In the genomic region with DNA sequence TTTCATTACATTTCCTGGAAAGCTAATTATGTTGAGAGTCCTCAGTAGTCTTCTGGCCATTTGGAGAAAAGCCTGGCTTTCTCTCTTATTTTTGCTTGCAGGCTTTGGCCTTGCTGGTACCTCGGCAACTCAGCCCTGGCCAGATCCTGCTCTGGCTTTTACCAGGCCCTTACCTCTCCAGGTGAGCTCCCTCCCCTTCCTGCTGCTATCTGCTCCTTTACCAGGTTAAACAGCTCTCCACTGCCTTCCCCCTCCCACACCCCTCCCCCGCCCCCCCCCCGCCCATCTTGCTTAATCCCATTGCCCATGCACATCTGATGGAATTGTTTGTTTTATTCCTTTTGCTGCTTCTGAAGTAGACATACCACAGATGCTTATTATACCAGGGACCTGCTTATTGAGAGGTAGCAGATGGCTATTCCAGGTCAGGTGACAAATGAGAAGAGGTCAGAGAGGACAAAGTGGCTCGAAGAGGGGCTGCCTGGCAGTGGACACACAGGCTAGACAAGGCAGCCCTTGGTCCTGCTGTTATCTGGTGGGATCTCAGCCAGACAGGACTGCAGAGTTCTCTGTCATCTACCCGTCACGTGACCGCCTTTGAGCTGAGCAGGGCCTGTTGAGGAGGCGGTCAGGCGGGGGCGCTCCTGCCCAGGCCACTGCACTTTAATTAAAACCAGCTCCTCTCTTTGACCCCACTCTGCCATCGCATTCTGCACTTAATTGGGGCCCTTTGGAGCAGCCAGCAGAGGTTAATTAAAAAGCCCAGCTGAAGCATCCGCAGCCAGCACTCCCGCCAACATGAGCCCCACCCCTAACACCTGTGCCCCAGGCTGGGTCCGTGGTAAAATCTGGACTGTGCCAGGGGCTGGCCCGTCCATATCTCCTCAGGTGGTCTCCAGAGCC, we compare ENCODE assay signal across 8 mouse cellular contexts. TPM values are rescaled to one million over a fixed set of nuclear protein-coding genes. Genes with fewer than 3 reads are reported as not detected.
A peak's percentile ranks its signal among the peaks of the same experiment; 100 is the strongest.
DNase-seq lines count a peak whose midpoint lies in the region; ATAC-seq and TF ChIP-seq lines count a peak whose summit lies in the region.

No protein-coding gene starts in this region.

- TF ChIP-seq EP300 in CH12.LX (IDR thresholded peaks at IDR 0.05; ENCODE audit: low read length), result no peak

- peak; percentile 76 for TF ChIP-seq RAD21 in CH12.LX (IDR thresholded peaks at IDR 0.05; ENCODE audit: low read depth, low read length)

- H3K9ac ChIP-seq in CH12.LX (ENCODE audit: insufficient read depth, low read depth), result no peak overlapping the region
- no peak overlapping the region for H3K9ac ChIP-seq in lung, embryonic 14.5 days

- no peaks in the 10 kb centered on the region for H3K9me3 ChIP-seq in CH12.LX (replicated peaks; ENCODE audit: low read length)
- no peaks in the 10 kb centered on the region for H3K9me3 ChIP-seq in forebrain, embryonic 10.5 days
- H3K9me3 ChIP-seq in lung, embryonic 14.5 days (ENCODE audit: low read depth, low read length), result no peaks in the 10 kb centered on the region

- dilution Hi-C loops in CH12.LX (cut with MboI; ENCODE audit: extremely low pct_ligation_motif_present, extremely low pct_unique_long_range_greater_than_20kb, low sequenced_read_pairs), result no loop called here

- H3K36me3 ChIP-seq in CH12.LX (replicated peaks in 1 of 2; ENCODE audit: control insufficient read depth in 1 of 2, insufficient read depth in 1 of 2, low read length in 1 of 2), result no peaks in the 10 kb centered on the region
- H3K36me3 ChIP-seq in forebrain, embryonic 10.5 days (replicated peaks), result no peaks in the 10 kb centered on the region
- no peaks in the 10 kb centered on the region for H3K36me3 ChIP-seq in lung, embryonic 14.5 days (ENCODE audit: insufficient read depth)

- H3K4me2 ChIP-seq in CH12.LX (ENCODE audit: insufficient read depth, low read depth, poor library complexity, severe bottlenecking), result 0 out of 2 replicates have a peak overlapping the region, but pooled peaks have one; percentile 0
- H3K4me2 ChIP-seq in lung, embryonic 14.5 days, result no peak overlapping the region

- intact Hi-C loops in heart, postnatal 36 days (cut with DNase I), result loop anchor here (2.0 to 5.0 kb wide), 2 partner anchors 60 to 244 kb away; no protein-coding TSS in a partner anchor

- 7% methylated on average over 15 of the region's 15 CpGs for WGBS in forebrain, embryonic 10.5 days
- WGBS in lung, embryonic 14.5 days, result 4% methylated on average over 14 of the region's 15 CpGs

- no peak overlapping the region for H3K4me3 ChIP-seq in CH12.LX (replicated peaks in 1 of 3; ENCODE audit: low read depth in 2 of 3, low read length in 2 of 3, poor library complexity in 1 of 3)
- H3K4me3 ChIP-seq in bone marrow macrophage, adult 2 months (ENCODE audit: insufficient read depth, low read length), result no peak overlapping the region
- peak overlapping the region; percentile 16 for H3K4me3 ChIP-seq in forebrain, embryonic 10.5 days
- no peak overlapping the region for H3K4me3 ChIP-seq in lung, embryonic 14.5 days (ENCODE audit: low read depth, low read length)

- peak; percentile 70 for ATAC-seq in lung, embryonic 14.5 days (ENCODE audit: insufficient read depth)

- H3K27me3 ChIP-seq in CH12.LX (replicated peaks), result peaks cover 69% of the 10 kb centered on the region
- H3K27me3 ChIP-seq in forebrain, embryonic 10.5 days (ENCODE audit: poor library complexity, severe bottlenecking), result peaks cover 71% of the 10 kb centered on the region
- H3K27me3 ChIP-seq in lung, embryonic 14.5 days (ENCODE audit: insufficient read depth, low read length), result no peaks in the 10 kb centered on the region

- in situ Hi-C loops in CH12.LX (cut with MboI; ENCODE audit: low pct_ligation_motif_present, low pct_unique_long_range_greater_than_20kb, low sequenced_read_pairs), result no loop called here

- DNase-seq in CH12.LX (ENCODE audit: extremely low read depth), result peak; percentile 39
- peak; percentile 77 for DNase-seq in forebrain, embryonic 10.5 days (ENCODE audit: extremely low spot score, low spot score)
- peak; percentile 43 to 61 for DNase-seq in heart, postnatal 36 days
- DNase-seq in kidney, postnatal 4 days, result peak; percentile 83 to 90
- DNase-seq in lung, embryonic 14.5 days, result peak; percentile 61
- peak; percentile 33 for DNase-seq in ovary, postnatal 14 days (ENCODE audit: low spot score)
- DNase-seq in urinary bladder, postnatal 4 days (ENCODE audit: low spot score in 2 of 2), result peak; percentile 47 to 71

- no peak overlapping the region for H3K27ac ChIP-seq in CH12.LX (ENCODE audit: insufficient read depth, low read depth)
- no peak overlapping the region for H3K27ac ChIP-seq in bone marrow macrophage, adult 2 months (ENCODE audit: insufficient read depth, low read depth, low read length)
- peak overlapping the region; percentile 63 for H3K27ac ChIP-seq in forebrain, embryonic 10.5 days
- no peak overlapping the region for H3K27ac ChIP-seq in lung, embryonic 14.5 days (ENCODE audit: low read depth)

- peak in 1 of 2 experiments; percentile 87; a peak in 2 of 4 replicates for TF ChIP-seq CTCF in CH12.LX (conservative IDR thresholded peaks at IDR 0.05 in 1 of 2, IDR thresholded peaks at IDR 0.05 in 1 of 2; ENCODE audit: low read depth in 2 of 2, low read length in 2 of 2)
- peak; percentile 54 for TF ChIP-seq CTCF in bone marrow macrophage, adult 2 months (IDR thresholded peaks at IDR 0.05; ENCODE audit: low read depth, low read length)
- TF ChIP-seq CTCF in lung, embryonic 14.5 days (IDR thresholded peaks at IDR 0.05; ENCODE audit: low read depth), result peak; percentile 64

- peaks cover 0 to 12% of the 10 kb centered on the region in 2 experiments; a peak in 2 of 4 replicates for H3K4me1 ChIP-seq in CH12.LX (ENCODE audit: control insufficient read depth in 1 of 2, insufficient read depth in 2 of 2)
- H3K4me1 ChIP-seq in bone marrow macrophage, adult 2 months (ENCODE audit: control insufficient read depth, insufficient read depth, low read length), result no peaks in the 10 kb centered on the region
- H3K4me1 ChIP-seq in forebrain, embryonic 10.5 days, result peaks cover 26% of the 10 kb centered on the region
- H3K4me1 ChIP-seq in lung, embryonic 14.5 days (ENCODE audit: insufficient read depth), result peaks cover 3% of the 10 kb centered on the region; the same call in 1 of the 2 replicates

- no peak for TF ChIP-seq POLR2A in CH12.LX (IDR thresholded peaks at IDR 0.05; ENCODE audit: low read depth, low read length)
- no peak for TF ChIP-seq POLR2A in bone marrow macrophage, adult 2 months (IDR thresholded peaks at IDR 0.05; ENCODE audit: borderline replicate concordance, low read depth, low read length)

- H3K79me2 ChIP-seq in CH12.LX (replicated peaks; ENCODE audit: control insufficient read depth, extremely low read depth, insufficient read depth, poor library complexity, severe bottlenecking), result no peaks in the 10 kb centered on the region

TF ChIP-seq in CH12.LX, 34 proteins besides CTCF, POLR2A, EP300 and RAD21 (continues in another document):
- TF ChIP-seq JUND (conservative IDR thresholded peaks at IDR 0.05; ENCODE audit: low read depth, low read length), result no peak
- TF ChIP-seq JUN (IDR thresholded peaks at IDR 0.05; ENCODE audit: insufficient read depth, low read depth, low read length), result no peak
- no peak for TF ChIP-seq MAZ (IDR thresholded peaks at IDR 0.05; ENCODE audit: low read depth, low read length)

RNA-seq across cellular contexts. Expression of a gene that starts 10.7 kb away (rescaled TPM):
- 509 and 590 TPM in 2 replicates for total RNA-seq in CH12.LX (2012; rRNA removed)
- 475 and 498 TPM in 2 replicates for total RNA-seq in CH12.LX (2014; rRNA removed)
- 680 and 733 TPM in 2 replicates for polyA plus RNA-seq in CH12.LX (2012; ENCODE audit: insufficient read length, low read depth)
- 295 and 301 TPM in 2 replicates for polyA plus RNA-seq in bone marrow macrophage, adult 2 months (2012; ENCODE audit: insufficient read depth, insufficient read length, missing spikeins)
- polyA plus RNA-seq in forebrain, embryonic 10.5 days (2016; fragmentation: Nextera tagmentation; extraction: Ambion mirVana), result 613 and 629 TPM in 2 replicates
- 100 to 1,000 TPM; 257 TPM for total RNA-seq in heart, postnatal 36 days (2021)
- polyA plus RNA-seq in lung, embryonic 14.5 days (2014; fragmentation: Nextera tagmentation; extraction: Ambion mirVana), result 687 and 693 TPM in 2 replicates

RNA-seq across cellular contexts. Expression of a gene that starts 30.7 kb away (rescaled TPM):
- total RNA-seq in CH12.LX (2012; rRNA removed) (15.3 and 18.2 TPM in 2 replicates), CH12.LX (2014; rRNA removed) (7.9 and 8.6 TPM in 2 replicates)
- polyA plus RNA-seq in CH12.LX (2012; ENCODE audit: insufficient read length, low read depth), result 44.1 and 50.2 TPM in 2 replicates
- 18.9 and 20.8 TPM in 2 replicates for polyA plus RNA-seq in bone marrow macrophage, adult 2 months (2012; ENCODE audit: insufficient read depth, insufficient read length, missing spikeins)
- polyA plus RNA-seq in forebrain, embryonic 10.5 days (2016; fragmentation: Nextera tagmentation; extraction: Ambion mirVana), result 44.8 and 46.8 TPM in 2 replicates
- total RNA-seq in heart, postnatal 36 days (2021), result 1 to 10 TPM; 9.2 to 9.5 TPM
- polyA plus RNA-seq in lung, embryonic 14.5 days (2014; fragmentation: Nextera tagmentation; extraction: Ambion mirVana), result 32.5 and 32.9 TPM in 2 replicates

RNA-seq across cellular contexts. Expression of a gene that starts 36.5 kb away (rescaled TPM):
- total RNA-seq in CH12.LX (2012; rRNA removed), result 74.4 and 80.4 TPM in 2 replicates
- 81.1 and 92.9 TPM in 2 replicates for total RNA-seq in CH12.LX (2014; rRNA removed)
- polyA plus RNA-seq in CH12.LX (2012; ENCODE audit: insufficient read length, low read depth), result 72.0 and 88.2 TPM in 2 replicates
- 20.1 and 24.1 TPM in 2 replicates for polyA plus RNA-seq in bone marrow macrophage, adult 2 months (2012; ENCODE audit: insufficient read depth, insufficient read length, missing spikeins)
- polyA plus RNA-seq in forebrain, embryonic 10.5 days (2016; fragmentation: Nextera tagmentation; extraction: Ambion mirVana), result 123 and 130 TPM in 2 replicates
- total RNA-seq in heart, postnatal 36 days (2021), result 100 to 1,000 TPM; 110 to 125 TPM
- polyA plus RNA-seq in lung, embryonic 14.5 days (2014; fragmentation: Nextera tagmentation; extraction: Ambion mirVana), result 89.9 and 100 TPM in 2 replicates

RNA-seq across cellular contexts. Expression of a gene that starts 46.8 kb away (rescaled TPM):
- total RNA-seq in CH12.LX (2012; rRNA removed) (148 and 149 TPM in 2 replicates), CH12.LX (2014; rRNA removed) (130 and 148 TPM in 2 replicates)
- polyA plus RNA-seq in CH12.LX (2012; ENCODE audit: insufficient read length, low read depth), result 111 and 139 TPM in 2 replicates
- polyA plus RNA-seq in bone marrow macrophage, adult 2 months (2012; ENCODE audit: insufficient read depth, insufficient read length, missing spikeins), result 32.1 and 32.3 TPM in 2 replicates
- polyA plus RNA-seq in forebrain, embryonic 10.5 days (2016; fragmentation: Nextera tagmentation; extraction: Ambion mirVana), result 129 and 135 TPM in 2 replicates
- total RNA-seq in heart, postnatal 36 days (2021), result 100 to 1,000 TPM in 1 of 2 experiments, 10 to 100 TPM in 1; 88.3 to 117 TPM
- 140 and 141 TPM in 2 replicates for polyA plus RNA-seq in lung, embryonic 14.5 days (2014; fragmentation: Nextera tagmentation; extraction: Ambion mirVana)

RNA-seq across cellular contexts. Expression of a gene that starts 51.8 kb away (rescaled TPM):
- total RNA-seq in CH12.LX (2012; rRNA removed) (not detected in 2 replicates), CH12.LX (2014; rRNA removed) (not detected in 2 replicates)
- not detected in 2 replicates for polyA plus RNA-seq in CH12.LX (2012; ENCODE audit: insufficient read length, low read depth)
- polyA plus RNA-seq in bone marrow macrophage, adult 2 months (2012; ENCODE audit: insufficient read depth, insufficient read length, missing spikeins), result not detected in 2 replicates
- 8.4 and 11.8 TPM in 2 replicates for polyA plus RNA-seq in forebrain, embryonic 10.5 days (2016; fragmentation: Nextera tagmentation; extraction: Ambion mirVana)
- total RNA-seq in heart, postnatal 36 days (2021), result not detected
- polyA plus RNA-seq in lung, embryonic 14.5 days (2014; fragmentation: Nextera tagmentation; extraction: Ambion mirVana), result not detected in 2 replicates

Comparison
In these comparisons a context has a peak if more than half of its experiments do, and no peak if none do; other contexts are left out.
1. DNase-seq: peak in every context shown above with its lines; median percentile 86 in kidney, postnatal 4 days; 77 in forebrain, embryonic 10.5 days; 61 in lung, embryonic 14.5 days; 59 in urinary bladder, postnatal 4 days; 52 in heart, postnatal 36 days; 39 in CH12.LX; 33 in ovary, postnatal 14 days.